Mouse (Mus musculus): ENCODE measurements around the gene St3gal6. TPM values are rescaled to one million over a fixed set of nuclear protein-coding genes. Genes with fewer than 3 reads are reported as not detected.

St3gal6 gene
- 6.7 and 8.0 TPM in 2 replicates for polyA plus RNA-seq (2015; fragmentation: Nextera tagmentation; extraction: Ambion mirVana)

- Histone ChIP-seq H3K27me3 (replicated peaks; ENCODE audit: control insufficient read depth, insufficient read depth, low read length) (no peaks in the 10 kb centered on the region; the same call in 1 of the 2 replicates), H3K9ac (replicated peaks; ENCODE audit: low read depth, low read length) (peak within 1 kb of the TSS; percentile 62), H3K9me3 (ENCODE audit: control insufficient read depth, low read length) (no peaks in the 10 kb centered on the region), H3K27ac (ENCODE audit: low read length) (no peak within 1 kb of the TSS), H3K4me1 (replicated peaks; ENCODE audit: control insufficient read depth, insufficient read depth, low read length) (peaks cover 7% of the 10 kb centered on the region), H3K4me3 (replicated peaks; ENCODE audit: low read length) (peak within 1 kb of the TSS; percentile 73), H3K36me3 (ENCODE audit: control insufficient read depth, insufficient read depth) (no peaks in the 10 kb centered on the region), H3K4me2 (ENCODE audit: low read length) (peak within 1 kb of the TSS; percentile 88)
- ATAC-seq: no peak
- 94% methylated on average over 12 of the region's 12 CpGs for WGBS
Observed at GRCm38 (mm10) chr16:58523972-58524850, at the start of gene St3gal6. Gene St3gal6, minus strand, starts transcription at chr16:58524243.

GRCm38 (mm10) chr16:58570694-58571264 lies 46.7 kb upstream of the St3gal6 start:
- Histone ChIP-seq H3K4me1 (replicated peaks; ENCODE audit: control insufficient read depth, insufficient read depth, low read length) (no peaks in the 10 kb centered on the region), H3K4me2 (ENCODE audit: low read length) (no peak overlapping the region), H3K9ac (replicated peaks; ENCODE audit: low read depth, low read length) (no peak overlapping the region), H3K27ac (ENCODE audit: low read length) (no peak overlapping the region), H3K4me3 (replicated peaks; ENCODE audit: low read length) (no peak overlapping the region), H3K36me3 (ENCODE audit: control insufficient read depth, insufficient read depth) (no peaks in the 10 kb centered on the region), H3K9me3 (ENCODE audit: control insufficient read depth, low read length) (no peaks in the 10 kb centered on the region), H3K27me3 (replicated peaks; ENCODE audit: control insufficient read depth, insufficient read depth, low read length) (no peaks in the 10 kb centered on the region)
- no peak for ATAC-seq

GRCm38 (mm10) chr16:58561196-58561595 lies 37.2 kb upstream of the St3gal6 start:
- no peak overlapping the region for H3K9ac ChIP-seq (replicated peaks; ENCODE audit: low read depth, low read length)
- no peaks in the 10 kb centered on the region for H3K27me3 ChIP-seq (replicated peaks; ENCODE audit: control insufficient read depth, insufficient read depth, low read length)
- no peaks in the 10 kb centered on the region for H3K4me1 ChIP-seq (replicated peaks; ENCODE audit: control insufficient read depth, insufficient read depth, low read length)
- ATAC-seq: no peak
- no peak overlapping the region for H3K4me3 ChIP-seq (replicated peaks; ENCODE audit: low read length)
- no peak overlapping the region for H3K27ac ChIP-seq (ENCODE audit: low read length)
- WGBS: 89% methylated on average over 2 of the region's 2 CpGs
- no peaks in the 10 kb centered on the region for H3K9me3 ChIP-seq (ENCODE audit: control insufficient read depth, low read length)
- H3K4me2 ChIP-seq (ENCODE audit: low read length): no peak overlapping the region
- H3K36me3 ChIP-seq (ENCODE audit: control insufficient read depth, insufficient read depth): no peaks in the 10 kb centered on the region

GRCm38 (mm10) chr16:58556067-58556830 lies 32.2 kb upstream of the St3gal6 start:
- WGBS: 83% methylated on average over 4 of the region's 4 CpGs
- Histone ChIP-seq H3K27ac (ENCODE audit: low read length) (no peak overlapping the region), H3K4me2 (ENCODE audit: low read length) (no peak overlapping the region), H3K27me3 (replicated peaks; ENCODE audit: control insufficient read depth, insufficient read depth, low read length) (no peaks in the 10 kb centered on the region), H3K4me1 (replicated peaks; ENCODE audit: control insufficient read depth, insufficient read depth, low read length) (no peaks in the 10 kb centered on the region), H3K36me3 (ENCODE audit: control insufficient read depth, insufficient read depth) (no peaks in the 10 kb centered on the region), H3K4me3 (replicated peaks; ENCODE audit: low read length) (no peak overlapping the region), H3K9ac (replicated peaks; ENCODE audit: low read depth, low read length) (no peak overlapping the region), H3K9me3 (ENCODE audit: control insufficient read depth, low read length) (no peaks in the 10 kb centered on the region)
- no peak for ATAC-seq

- Histone ChIP-seq H3K27ac (ENCODE audit: low read length) (no peak overlapping the region), H3K9ac (replicated peaks; ENCODE audit: low read depth, low read length) (no peak overlapping the region), H3K4me3 (replicated peaks; ENCODE audit: low read length) (no peak overlapping the region), H3K27me3 (replicated peaks; ENCODE audit: control insufficient read depth, insufficient read depth, low read length) (no peaks in the 10 kb centered on the region), H3K36me3 (ENCODE audit: control insufficient read depth, insufficient read depth) (no peaks in the 10 kb centered on the region), H3K9me3 (ENCODE audit: control insufficient read depth, low read length) (no peaks in the 10 kb centered on the region), H3K4me2 (ENCODE audit: low read length) (no peak overlapping the region), H3K4me1 (replicated peaks; ENCODE audit: control insufficient read depth, insufficient read depth, low read length) (no peaks in the 10 kb centered on the region)
- no peak for ATAC-seq
- 69% methylated on average over 1 of the region's 1 CpGs for WGBS
Observed at GRCm38 (mm10) chr16:58554673-58555072, 30.6 kb upstream of the St3gal6 start.

GRCm38 (mm10) chr16:58548042-58548441 lies 24.0 kb upstream of the St3gal6 start:
- Histone ChIP-seq H3K36me3 (ENCODE audit: control insufficient read depth, insufficient read depth) (no peaks in the 10 kb centered on the region), H3K27ac (ENCODE audit: low read length) (no peak overlapping the region), H3K4me2 (ENCODE audit: low read length) (no peak overlapping the region), H3K9ac (replicated peaks; ENCODE audit: low read depth, low read length) (no peak overlapping the region), H3K9me3 (ENCODE audit: control insufficient read depth, low read length) (no peaks in the 10 kb centered on the region), H3K4me1 (replicated peaks; ENCODE audit: control insufficient read depth, insufficient read depth, low read length) (no peaks in the 10 kb centered on the region), H3K27me3 (replicated peaks; ENCODE audit: control insufficient read depth, insufficient read depth, low read length) (no peaks in the 10 kb centered on the region), H3K4me3 (replicated peaks; ENCODE audit: low read length) (no peak overlapping the region)
- no peak for ATAC-seq
- WGBS: 80% methylated on average over 2 of the region's 2 CpGs

- Histone ChIP-seq H3K36me3 (ENCODE audit: control insufficient read depth, insufficient read depth) (no peaks in the 10 kb centered on the region), H3K4me2 (ENCODE audit: low read length) (no peak overlapping the region), H3K4me1 (replicated peaks; ENCODE audit: control insufficient read depth, insufficient read depth, low read length) (no peaks in the 10 kb centered on the region), H3K4me3 (replicated peaks; ENCODE audit: low read length) (no peak overlapping the region), H3K27ac (ENCODE audit: low read length) (no peak overlapping the region), H3K9me3 (ENCODE audit: control insufficient read depth, low read length) (no peaks in the 10 kb centered on the region), H3K9ac (replicated peaks; ENCODE audit: low read depth, low read length) (no peak overlapping the region), H3K27me3 (replicated peaks; ENCODE audit: control insufficient read depth, insufficient read depth, low read length) (no peaks in the 10 kb centered on the region)
- WGBS: 81% methylated on average over 1 of the region's 1 CpGs
- no peak for ATAC-seq
Observed at GRCm38 (mm10) chr16:58546128-58546527, 22.1 kb upstream of the St3gal6 start.

- Histone ChIP-seq H3K4me3 (replicated peaks; ENCODE audit: low read length) (no peak overlapping the region), H3K9ac (replicated peaks; ENCODE audit: low read depth, low read length) (no peak overlapping the region), H3K4me1 (replicated peaks; ENCODE audit: control insufficient read depth, insufficient read depth, low read length) (no peaks in the 10 kb centered on the region), H3K27ac (ENCODE audit: low read length) (no peak overlapping the region), H3K9me3 (ENCODE audit: control insufficient read depth, low read length) (no peaks in the 10 kb centered on the region), H3K4me2 (ENCODE audit: low read length) (no peak overlapping the region), H3K36me3 (ENCODE audit: control insufficient read depth, insufficient read depth) (no peaks in the 10 kb centered on the region), H3K27me3 (replicated peaks; ENCODE audit: control insufficient read depth, insufficient read depth, low read length) (no peaks in the 10 kb centered on the region)
- ATAC-seq: no peak
- WGBS: 84% methylated on average over 1 of the region's 1 CpGs
Observed at GRCm38 (mm10) chr16:58539490-58539889, 15.4 kb upstream of the St3gal6 start.

GRCm38 (mm10) chr16:58539011-58539410 lies 15.0 kb upstream of the St3gal6 start:
- ATAC-seq: no peak
- 62% methylated on average over 2 of the region's 2 CpGs for WGBS
- Histone ChIP-seq H3K4me3 (replicated peaks; ENCODE audit: low read length) (no peak overlapping the region), H3K27me3 (replicated peaks; ENCODE audit: control insufficient read depth, insufficient read depth, low read length) (no peaks in the 10 kb centered on the region), H3K9ac (replicated peaks; ENCODE audit: low read depth, low read length) (no peak overlapping the region), H3K9me3 (ENCODE audit: control insufficient read depth, low read length) (no peaks in the 10 kb centered on the region), H3K27ac (ENCODE audit: low read length) (no peak overlapping the region), H3K4me2 (ENCODE audit: low read length) (no peak overlapping the region), H3K36me3 (ENCODE audit: control insufficient read depth, insufficient read depth) (no peaks in the 10 kb centered on the region), H3K4me1 (replicated peaks; ENCODE audit: control insufficient read depth, insufficient read depth, low read length) (no peaks in the 10 kb centered on the region)
